ENCODE assay signal across 18 mouse cellular contexts in genomic region chr13:84356455-84356854, GRCm38 (mm10).
"Had no signal": no experiment of that assay in that cellular context is flagged by ENCODE, and none has a peak within 500 bp of the region (broad histone marks: within the 10 kb centered on the region; RNA-seq: fewer than 3 reads in every experiment).

No protein-coding gene starts in this region.

- ATAC-seq: intestine, postnatal 0 days; liver, postnatal 0 days; lung, postnatal 0 days had no signal

- H3K27ac ChIP-seq: kidney, postnatal 0 days; limb, embryonic 12.5 days; limb, embryonic 15.5 days; liver, embryonic 14.5 days; macrophage; stomach, postnatal 0 days had no signal

- H3K4me2 ChIP-seq: limb, embryonic 12.5 days; limb, embryonic 15.5 days; liver, embryonic 11.5 days; lung, embryonic 14.5 days; midbrain, embryonic 11.5 days had no signal

- H3K36me3 ChIP-seq: limb, embryonic 12.5 days; limb, embryonic 15.5 days had no signal

- H3K4me3 ChIP-seq: limb, embryonic 12.5 days; limb, embryonic 15.5 days had no signal

- DNase-seq: kidney, adult 2 months; kidney, postnatal 25 days; left cerebral cortex, postnatal 4 days; liver, postnatal 0 days; lung, embryonic 14.5 days; midbrain, embryonic 14.5 days; thymus, adult 2 months; thymus, postnatal 4 days had no signal

- H3K9me3 ChIP-seq: limb, embryonic 12.5 days; limb, embryonic 15.5 days had no signal

- H3K9ac ChIP-seq: limb, embryonic 12.5 days; limb, embryonic 15.5 days; liver, embryonic 14.5 days; liver, postnatal 0 days; lung, embryonic 14.5 days had no signal

- H3K27me3 ChIP-seq: limb, embryonic 12.5 days; limb, embryonic 15.5 days had no signal

- H3K4me1 ChIP-seq: limb, embryonic 12.5 days; limb, embryonic 15.5 days had no signal
